Mouse (Mus musculus): ENCODE data around the gene Hist1h3f. TPM values are rescaled to one million over a fixed set of nuclear protein-coding genes. Genes with fewer than 3 reads are reported as not detected.
"Not testable (repeated sequence)": the region's sequence is repeated elsewhere in the genome, so short reads cannot be mapped to it uniquely, and the experiment has no call there.

The Hist1h3f gene
- total and polyA plus RNA-seq, 2 experiments from 2014 or later: 0.45 to 441 TPM

- H3K9me3 ChIP-seq (replicated peaks; ENCODE audit: control insufficient read depth, low read length): no peaks in the 10 kb centered on the region
- H3K36me3 ChIP-seq (replicated peaks; ENCODE audit: control insufficient read depth, insufficient read depth, low read length): no peaks in the 10 kb centered on the region
- ATAC-seq (ENCODE audit: insufficient read depth, low read depth): no peak
Observed at GRCm38 (mm10) chr13:23552962-23553361, 9.1 kb downstream of the Hist1h3f start, which contains the start of gene Hist1h1d. Gene Hist1h1d, plus strand, starts transcription at chr13:23553262.

DNA sequence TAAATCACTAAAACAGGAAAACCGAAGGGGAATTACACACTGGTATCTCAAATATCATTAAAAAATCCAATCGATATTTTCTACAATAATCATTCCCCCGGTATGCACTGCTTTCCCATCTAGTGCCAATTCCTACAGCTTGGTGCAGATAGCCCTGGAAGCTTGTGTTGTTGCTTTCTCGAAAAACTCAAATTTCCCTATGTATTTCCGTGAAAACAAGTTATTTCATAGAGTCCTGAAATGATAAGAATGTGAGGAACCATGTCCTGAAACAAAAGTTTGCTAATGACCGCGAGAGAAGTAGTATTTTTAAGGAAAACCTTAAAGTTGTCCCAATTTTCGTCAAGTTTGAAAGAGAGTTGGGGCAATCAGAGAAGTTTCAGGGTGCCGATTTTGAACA, 10.5 kb downstream of the Hist1h3f start:
- peak overlapping the region; percentile 88 for H3K27ac ChIP-seq (ENCODE audit: low read depth)
- no peaks in the 10 kb centered on the region for H3K9me3 ChIP-seq (replicated peaks; ENCODE audit: control insufficient read depth, low read length)
- peak overlapping the region; percentile 83 for H3K9ac ChIP-seq (replicated peaks; ENCODE audit: low read depth, low read length)
- peak overlapping the region; percentile 85 for H3K4me2 ChIP-seq (ENCODE audit: low read depth, low read length)
- no peaks in the 10 kb centered on the region for H3K27me3 ChIP-seq (ENCODE audit: control insufficient read depth, insufficient read depth, low read length)
- no peak for ATAC-seq (ENCODE audit: insufficient read depth, low read depth)
- H3K4me3 ChIP-seq (ENCODE audit: low read depth, low read length): peak overlapping the region; percentile 56
- no peaks in the 10 kb centered on the region for H3K36me3 ChIP-seq (replicated peaks; ENCODE audit: control insufficient read depth, insufficient read depth, low read length)
- TF ChIP-seq EP300 (IDR thresholded peaks at IDR 0.05; ENCODE audit: low read depth): no peak
- TF ChIP-seq CTCF (IDR thresholded peaks at IDR 0.05; ENCODE audit: low read depth): no peak
- WGBS: 19% methylated on average over 9 of the region's 9 CpGs
- no peak for DNase-seq (ENCODE audit: low spot score)
- H3K4me1 ChIP-seq (ENCODE audit: control insufficient read depth, insufficient read depth): peaks cover 5% of the 10 kb centered on the region; the same call in 1 of the 2 replicates

More at GRCm38 (mm10) chr13:23552962-23553361, 9.1 kb downstream of the Hist1h3f start, which contains the start of gene Hist1h1d:
- Histone ChIP-seq H3K27ac (ENCODE audit: low read depth) (peak within 1 kb of the TSS; percentile 85; the same call in 1 of the 2 replicates), H3K27me3 (ENCODE audit: control insufficient read depth, insufficient read depth, low read length) (no peaks in the 10 kb centered on the region), H3K4me3 (ENCODE audit: low read depth, low read length) (no peak within 1 kb of the TSS), H3K4me2 (ENCODE audit: low read depth, low read length) (peak within 1 kb of the TSS; percentile 85; the same call in 1 of the 2 replicates), H3K9ac (replicated peaks; ENCODE audit: low read depth, low read length) (no peak within 1 kb of the TSS), H3K4me1 (ENCODE audit: control insufficient read depth, insufficient read depth) (peaks cover 5% of the 10 kb centered on the region; the same call in 1 of the 2 replicates)
- no peak for DNase-seq (ENCODE audit: low spot score)
- TF ChIP-seq EP300 (IDR thresholded peaks at IDR 0.05; ENCODE audit: low read depth) (no peak), CTCF (IDR thresholded peaks at IDR 0.05; ENCODE audit: low read depth) (no peak)

DNA sequence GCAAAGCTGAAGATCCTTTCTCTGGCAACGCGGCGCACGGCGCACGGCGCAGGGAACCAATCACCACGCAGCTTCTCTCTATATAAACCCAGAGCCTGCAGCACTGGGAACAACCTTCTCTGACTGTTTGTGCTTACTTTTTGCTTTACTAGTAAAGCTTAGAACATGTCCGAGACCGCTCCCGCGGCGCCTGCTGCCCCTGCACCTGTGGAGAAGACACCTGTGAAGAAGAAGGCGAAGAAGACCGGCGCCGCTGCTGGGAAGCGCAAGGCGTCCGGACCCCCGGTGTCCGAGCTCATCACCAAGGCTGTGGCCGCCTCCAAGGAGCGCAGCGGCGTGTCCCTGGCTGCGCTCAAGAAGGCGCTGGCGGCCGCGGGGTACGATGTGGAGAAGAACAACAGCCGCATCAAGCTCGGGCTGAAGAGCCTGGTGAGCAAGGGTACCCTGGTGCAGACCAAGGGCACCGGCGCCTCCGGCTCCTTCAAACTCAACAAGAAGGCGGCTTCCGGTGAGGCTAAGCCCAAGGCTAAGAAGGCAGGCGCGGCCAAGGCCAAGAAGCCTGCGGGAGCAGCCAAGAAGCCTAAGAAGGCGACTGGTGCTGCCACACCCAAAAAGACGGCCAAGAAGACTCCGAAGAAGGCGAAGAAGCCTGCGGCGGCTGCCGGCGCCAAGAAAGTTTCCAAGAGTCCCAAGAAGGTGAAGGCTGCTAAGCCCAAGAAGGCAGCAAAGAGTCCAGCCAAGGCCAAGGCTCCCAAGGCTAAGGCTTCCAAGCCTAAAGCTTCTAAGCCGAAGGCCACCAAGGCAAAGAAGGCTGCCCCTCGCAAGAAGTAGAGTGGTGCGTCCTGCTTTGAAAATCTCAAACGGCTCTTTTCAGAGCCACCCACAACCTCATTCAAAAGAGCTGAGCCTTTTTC, 11.3 kb downstream of the Hist1h3f start:
- TF ChIP-seq EP300 (IDR thresholded peaks at IDR 0.05; ENCODE audit: low read depth): no peak
- TF ChIP-seq CTCF (IDR thresholded peaks at IDR 0.05; ENCODE audit: low read depth): no peak
- H3K4me1 ChIP-seq (ENCODE audit: control insufficient read depth, insufficient read depth): peaks cover 5% of the 10 kb centered on the region; the same call in 1 of the 2 replicates
- H3K9me3 ChIP-seq (replicated peaks; ENCODE audit: control insufficient read depth, low read length): no peaks in the 10 kb centered on the region
- ATAC-seq (ENCODE audit: insufficient read depth, low read depth) (peak; percentile 81), DNase-seq (ENCODE audit: low spot score) (peak; percentile 85)
- H3K27ac ChIP-seq (ENCODE audit: low read depth): peak overlapping the region; percentile 88
- peak overlapping the region; percentile 85 for H3K4me2 ChIP-seq (ENCODE audit: low read depth, low read length)
- WGBS: under 1% methylated on average over 54 of the region's 54 CpGs
- no peaks in the 10 kb centered on the region for H3K27me3 ChIP-seq (ENCODE audit: control insufficient read depth, insufficient read depth, low read length)
- H3K4me3 ChIP-seq (ENCODE audit: low read depth, low read length): peak overlapping the region; percentile 56
- peak overlapping the region; percentile 83 for H3K9ac ChIP-seq (replicated peaks; ENCODE audit: low read depth, low read length)
- H3K36me3 ChIP-seq (replicated peaks; ENCODE audit: control insufficient read depth, insufficient read depth, low read length): no peaks in the 10 kb centered on the region

- H3K9ac ChIP-seq (replicated peaks; ENCODE audit: low read depth, low read length): peak overlapping the region; percentile 83
- TF ChIP-seq EP300 (IDR thresholded peaks at IDR 0.05; ENCODE audit: low read depth) (peak; percentile 48; the same call in 1 of the 2 replicates), CTCF (IDR thresholded peaks at IDR 0.05; ENCODE audit: low read depth) (no peak)
- no peaks in the 10 kb centered on the region for H3K36me3 ChIP-seq (replicated peaks; ENCODE audit: control insufficient read depth, insufficient read depth, low read length)
- H3K9me3 ChIP-seq (replicated peaks; ENCODE audit: control insufficient read depth, low read length): no peaks in the 10 kb centered on the region
- peak; percentile 68 for ATAC-seq (ENCODE audit: insufficient read depth, low read depth)
- under 1% methylated on average over 18 of the region's 18 CpGs for WGBS
- 0 out of 2 replicates have a peak, but pooled peaks cover 5% of the 10 kb centered on the region for H3K4me1 ChIP-seq (ENCODE audit: control insufficient read depth, insufficient read depth)
- peak overlapping the region; percentile 56 for H3K4me3 ChIP-seq (ENCODE audit: low read depth, low read length)
- no peaks in the 10 kb centered on the region for H3K27me3 ChIP-seq (ENCODE audit: control insufficient read depth, insufficient read depth, low read length)
- DNase-seq (ENCODE audit: low spot score): peak; percentile 98
- peak overlapping the region; percentile 85 for H3K4me2 ChIP-seq (ENCODE audit: low read depth, low read length)
- peak overlapping the region; percentile 88 for H3K27ac ChIP-seq (ENCODE audit: low read depth)
Observed at GRCm38 (mm10) chr13:23555839-23556416, 12.1 kb downstream of the Hist1h3f start.

GRCm38 (mm10) chr13:23556906-23557305, 13.1 kb downstream of the Hist1h3f start:
- Histone ChIP-seq H3K4me2 (ENCODE audit: low read depth, low read length) (no peak overlapping the region), H3K27ac (ENCODE audit: low read depth) (peak overlapping the region; percentile 57; the same call in 1 of the 2 replicates), H3K9me3 (replicated peaks; ENCODE audit: control insufficient read depth, low read length) (no peaks in the 10 kb centered on the region), H3K9ac (replicated peaks; ENCODE audit: low read depth, low read length) (no peak overlapping the region), H3K27me3 (ENCODE audit: control insufficient read depth, insufficient read depth, low read length) (no peaks in the 10 kb centered on the region), H3K36me3 (replicated peaks; ENCODE audit: control insufficient read depth, insufficient read depth, low read length) (no peaks in the 10 kb centered on the region), H3K4me1 (ENCODE audit: control insufficient read depth, insufficient read depth) (0 out of 2 replicates have a peak, but pooled peaks cover 5% of the 10 kb centered on the region), H3K4me3 (ENCODE audit: low read depth, low read length) (no peak overlapping the region)
- DNase-seq (ENCODE audit: low spot score) (no peak), ATAC-seq (ENCODE audit: insufficient read depth, low read depth) (no peak)
- TF ChIP-seq EP300 (IDR thresholded peaks at IDR 0.05; ENCODE audit: low read depth) (no peak), CTCF (IDR thresholded peaks at IDR 0.05; ENCODE audit: low read depth) (no peak)
- WGBS: 76% methylated on average over 3 of the region's 3 CpGs

DNA sequence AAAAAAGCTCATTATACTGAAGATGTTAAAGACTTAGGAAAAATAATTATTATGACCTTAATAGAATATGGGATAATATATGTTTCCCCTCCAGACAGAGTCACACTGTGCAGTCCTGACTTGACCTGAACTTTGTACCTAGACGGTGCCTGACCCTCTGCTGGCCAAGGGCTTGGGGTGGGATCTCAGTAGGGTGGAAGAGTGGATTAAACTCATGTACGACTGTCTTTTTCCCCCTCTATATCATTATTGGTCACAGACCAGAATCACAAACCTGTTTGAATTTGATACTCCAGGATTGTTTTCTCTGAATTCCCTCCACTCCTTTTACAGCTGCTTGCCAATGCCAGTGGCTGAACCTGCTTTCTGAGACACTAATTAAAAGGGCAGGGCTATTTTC, 16.8 kb downstream of the Hist1h3f start:
- not testable (repeated sequence) for H3K27ac ChIP-seq (ENCODE audit: low read depth); H3K4me3 ChIP-seq (ENCODE audit: low read depth, low read length); H3K4me2 ChIP-seq (ENCODE audit: low read depth, low read length); H3K27me3 ChIP-seq (ENCODE audit: control insufficient read depth, insufficient read depth, low read length); H3K4me1 ChIP-seq (ENCODE audit: control insufficient read depth, insufficient read depth); DNase-seq (ENCODE audit: low spot score); H3K9me3 ChIP-seq (replicated peaks; ENCODE audit: control insufficient read depth, low read length); H3K36me3 ChIP-seq (replicated peaks; ENCODE audit: control insufficient read depth, insufficient read depth, low read length); H3K9ac ChIP-seq (replicated peaks; ENCODE audit: low read depth, low read length); ATAC-seq (ENCODE audit: insufficient read depth, low read depth)
- WGBS: 41% methylated on average over 2 of the region's 2 CpGs

GRCm38 (mm10) chr13:23561531-23561882, 17.7 kb downstream of the Hist1h3f start:
- not testable (repeated sequence) for H3K9me3 ChIP-seq (replicated peaks; ENCODE audit: control insufficient read depth, low read length); H3K36me3 ChIP-seq (replicated peaks; ENCODE audit: control insufficient read depth, insufficient read depth, low read length); DNase-seq (ENCODE audit: low spot score); H3K4me1 ChIP-seq (ENCODE audit: control insufficient read depth, insufficient read depth); H3K27me3 ChIP-seq (ENCODE audit: control insufficient read depth, insufficient read depth, low read length); ATAC-seq (ENCODE audit: insufficient read depth, low read depth)
- 2% methylated on average over 2 of the region's 5 CpGs for WGBS
- Histone ChIP-seq H3K4me2 (ENCODE audit: low read depth, low read length) (peak overlapping the region; percentile 74), H3K9ac (replicated peaks; ENCODE audit: low read depth, low read length) (peak overlapping the region; percentile 59; the same call in 1 of the 2 replicates), H3K27ac (ENCODE audit: low read depth) (peak overlapping the region; percentile 98), H3K4me3 (ENCODE audit: low read depth, low read length) (peak overlapping the region; percentile 51)
